ENCODE assay signal across 21 mouse cellular contexts in genomic region chr19:15502985-15503354, GRCm38 (mm10).
DNase-seq lines count a peak whose midpoint lies in the region; ATAC-seq and TF ChIP-seq lines count a peak whose summit lies in the region.
"Had no signal": no experiment of that assay in that cellular context is flagged by ENCODE, and none has a peak within 500 bp of the region (broad histone marks: within the 10 kb centered on the region; RNA-seq: fewer than 3 reads in every experiment).

No protein-coding gene starts in this region.

- no peak overlapping the region for H3K4me3 ChIP-seq in forebrain, embryonic 12.5 days (replicated peaks)
- no peak overlapping the region for H3K4me3 ChIP-seq in forebrain, embryonic 10.5 days
- H3K4me3 ChIP-seq in hindbrain, embryonic 12.5 days: no peak overlapping the region
- H3K4me3 ChIP-seq in hindbrain, postnatal 0 days (ENCODE audit: low read length): no peak overlapping the region
- H3K4me3 ChIP-seq in neural tube, embryonic 12.5 days: no peak overlapping the region
- H3K4me3 ChIP-seq in forebrain, embryonic 16.5 days (replicated peaks; ENCODE audit: low read length): no peak overlapping the region
- H3K4me3 ChIP-seq: embryonic facial prominence, embryonic 13.5 days; embryonic facial prominence, embryonic 15.5 days; erythroblast, embryonic 14.5 days had no signal

- no peak for DNase-seq in forebrain, embryonic 10.5 days (ENCODE audit: extremely low spot score, low spot score)
- DNase-seq in hindbrain, postnatal 0 days (ENCODE audit: low spot score): no peak
- no peak for DNase-seq in neural tube, embryonic 10.5 days (ENCODE audit: extremely low spot score, low spot score)
- DNase-seq in lung, postnatal 4 days: no peak
- DNase-seq: adrenal gland, adult 2 months; adrenal gland, postnatal 10 days; adrenal gland, postnatal 25 days; cerebellum, adult 11 months; cerebellum, adult 18-20 months; cerebellum, adult 8-10 months; cerebellum, adult 9-11 months; cerebellum, postnatal 14 days; cerebellum, postnatal 36 days; embryo, embryonic 11 days had no signal

- 35% methylated on average over 1 of the region's 1 CpGs for WGBS in forebrain, embryonic 12.5 days
- WGBS in forebrain, embryonic 10.5 days: 52% methylated on average over 1 of the region's 1 CpGs
- 65% methylated on average over 1 of the region's 1 CpGs for WGBS in hindbrain, embryonic 12.5 days
- 50% methylated on average over 1 of the region's 1 CpGs for WGBS in hindbrain, postnatal 0 days
- 45% methylated on average over 1 of the region's 1 CpGs for WGBS in neural tube, embryonic 12.5 days
- WGBS in forebrain, embryonic 16.5 days: 20% methylated on average over 1 of the region's 1 CpGs

- H3K9me3 ChIP-seq in forebrain, embryonic 12.5 days: no peaks in the 10 kb centered on the region
- H3K9me3 ChIP-seq in forebrain, embryonic 10.5 days: no peaks in the 10 kb centered on the region
- no peaks in the 10 kb centered on the region for H3K9me3 ChIP-seq in hindbrain, embryonic 12.5 days (replicated peaks)
- no peaks in the 10 kb centered on the region for H3K9me3 ChIP-seq in hindbrain, postnatal 0 days (ENCODE audit: low read length)
- no peaks in the 10 kb centered on the region for H3K9me3 ChIP-seq in neural tube, embryonic 12.5 days
- no peaks in the 10 kb centered on the region for H3K9me3 ChIP-seq in forebrain, embryonic 16.5 days (ENCODE audit: control insufficient read depth, low read length)
- H3K9me3 ChIP-seq: embryonic facial prominence, embryonic 13.5 days; embryonic facial prominence, embryonic 15.5 days had no signal

- H3K27ac ChIP-seq in forebrain, embryonic 12.5 days: no peak overlapping the region
- H3K27ac ChIP-seq in forebrain, embryonic 10.5 days: no peak overlapping the region
- H3K27ac ChIP-seq in hindbrain, embryonic 12.5 days: no peak overlapping the region
- H3K27ac ChIP-seq in hindbrain, postnatal 0 days: no peak overlapping the region
- H3K27ac ChIP-seq in neural tube, embryonic 12.5 days: no peak overlapping the region
- H3K27ac ChIP-seq in forebrain, embryonic 16.5 days (ENCODE audit: low read length): no peak overlapping the region
- H3K27ac ChIP-seq: embryonic facial prominence, embryonic 13.5 days; embryonic facial prominence, embryonic 15.5 days had no signal

- H3K4me1 ChIP-seq in forebrain, embryonic 12.5 days: peaks cover 13% of the 10 kb centered on the region; the same call in 1 of the 2 replicates
- peaks cover 41% of the 10 kb centered on the region for H3K4me1 ChIP-seq in forebrain, embryonic 10.5 days
- H3K4me1 ChIP-seq in hindbrain, embryonic 12.5 days: peaks cover 8% of the 10 kb centered on the region
- H3K4me1 ChIP-seq in hindbrain, postnatal 0 days (ENCODE audit: insufficient read depth, low read length): no peaks in the 10 kb centered on the region
- peaks cover 15% of the 10 kb centered on the region for H3K4me1 ChIP-seq in neural tube, embryonic 12.5 days
- H3K4me1 ChIP-seq in forebrain, embryonic 16.5 days (replicated peaks; ENCODE audit: control insufficient read depth, insufficient read depth, low read length): peaks cover 6% of the 10 kb centered on the region
- H3K4me1 ChIP-seq: embryonic facial prominence, embryonic 13.5 days; embryonic facial prominence, embryonic 15.5 days had no signal

- H3K4me2 ChIP-seq in forebrain, embryonic 12.5 days: no peak overlapping the region
- H3K4me2 ChIP-seq in hindbrain, embryonic 12.5 days (replicated peaks): no peak overlapping the region
- no peak overlapping the region for H3K4me2 ChIP-seq in hindbrain, postnatal 0 days (ENCODE audit: low read depth, low read length)
- no peak overlapping the region for H3K4me2 ChIP-seq in neural tube, embryonic 12.5 days (replicated peaks)
- H3K4me2 ChIP-seq in forebrain, embryonic 16.5 days (ENCODE audit: low read length): no peak overlapping the region
- H3K4me2 ChIP-seq: embryonic facial prominence, embryonic 13.5 days; embryonic facial prominence, embryonic 15.5 days had no signal

- no peaks in the 10 kb centered on the region for H3K36me3 ChIP-seq in forebrain, embryonic 12.5 days (replicated peaks)
- H3K36me3 ChIP-seq in forebrain, embryonic 10.5 days (replicated peaks): no peaks in the 10 kb centered on the region
- H3K36me3 ChIP-seq in hindbrain, embryonic 12.5 days: no peaks in the 10 kb centered on the region
- no peaks in the 10 kb centered on the region for H3K36me3 ChIP-seq in hindbrain, postnatal 0 days (ENCODE audit: insufficient read depth, low read length)
- no peaks in the 10 kb centered on the region for H3K36me3 ChIP-seq in neural tube, embryonic 12.5 days
- no peaks in the 10 kb centered on the region for H3K36me3 ChIP-seq in forebrain, embryonic 16.5 days (ENCODE audit: control insufficient read depth, insufficient read depth)
- H3K36me3 ChIP-seq: embryonic facial prominence, embryonic 13.5 days; embryonic facial prominence, embryonic 15.5 days had no signal

- no peak overlapping the region for H3K9ac ChIP-seq in forebrain, embryonic 12.5 days
- no peak overlapping the region for H3K9ac ChIP-seq in hindbrain, embryonic 12.5 days
- H3K9ac ChIP-seq in hindbrain, postnatal 0 days (replicated peaks; ENCODE audit: low read length): no peak overlapping the region
- H3K9ac ChIP-seq in neural tube, embryonic 12.5 days: no peak overlapping the region
- H3K9ac ChIP-seq in forebrain, embryonic 16.5 days (replicated peaks; ENCODE audit: low read depth, low read length): no peak overlapping the region
- H3K9ac ChIP-seq: embryonic facial prominence, embryonic 13.5 days; embryonic facial prominence, embryonic 15.5 days had no signal

- no peak for TF ChIP-seq CTCF in hindbrain, postnatal 0 days (IDR thresholded peaks at IDR 0.05; ENCODE audit: low read depth)

- ATAC-seq in forebrain, embryonic 12.5 days (ENCODE audit: low FRiP score): peak; percentile 55
- peak; percentile 66; the same call in 1 of the 2 replicates for ATAC-seq in hindbrain, embryonic 12.5 days (ENCODE audit: low FRiP score)
- ATAC-seq in hindbrain, postnatal 0 days: no peak
- peak; percentile 45; the same call in 1 of the 2 replicates for ATAC-seq in neural tube, embryonic 12.5 days (ENCODE audit: low FRiP score, low read depth)
- peak; percentile 28; the same call in 1 of the 2 replicates for ATAC-seq in forebrain, embryonic 16.5 days

- peaks cover 47% of the 10 kb centered on the region for H3K27me3 ChIP-seq in forebrain, embryonic 12.5 days
- peaks cover 36% of the 10 kb centered on the region; the same call in 1 of the 2 replicates for H3K27me3 ChIP-seq in forebrain, embryonic 10.5 days (ENCODE audit: poor library complexity, severe bottlenecking)
- no peaks in the 10 kb centered on the region for H3K27me3 ChIP-seq in hindbrain, embryonic 12.5 days
- H3K27me3 ChIP-seq in hindbrain, postnatal 0 days (ENCODE audit: insufficient read depth, low read length): no peaks in the 10 kb centered on the region
- 0 out of 2 replicates have a peak, but pooled peaks cover 3% of the 10 kb centered on the region for H3K27me3 ChIP-seq in neural tube, embryonic 12.5 days (replicated peaks)
- peaks cover 21% of the 10 kb centered on the region for H3K27me3 ChIP-seq in forebrain, embryonic 16.5 days (replicated peaks; ENCODE audit: control insufficient read depth, insufficient read depth, low read length)
- H3K27me3 ChIP-seq: embryonic facial prominence, embryonic 13.5 days; embryonic facial prominence, embryonic 15.5 days had no signal
